Mouse (Mus musculus) gastrocnemius, adult 8-10 months (tissue): ENCODE measurements at regions not wholly inside any gene's neighbourhood (a gene's known extent, or its start where the extent isn't known, plus 50 kb on each side); places are given as distances from the start of the nearest gene placed in this dataset.

Experiments used
- DNase-seq, 2 experiments: peaks; one replicate each; pipeline ENCODE4 v3.0.0; 2022; ENCODE audit warnings: low spot score in 2 of 2

- DNase-seq: no peak
Measured at GRCm38 (mm10) chr11:79827034-79827433, 135.2 kb downstream of the Utp6 start.

DNA sequence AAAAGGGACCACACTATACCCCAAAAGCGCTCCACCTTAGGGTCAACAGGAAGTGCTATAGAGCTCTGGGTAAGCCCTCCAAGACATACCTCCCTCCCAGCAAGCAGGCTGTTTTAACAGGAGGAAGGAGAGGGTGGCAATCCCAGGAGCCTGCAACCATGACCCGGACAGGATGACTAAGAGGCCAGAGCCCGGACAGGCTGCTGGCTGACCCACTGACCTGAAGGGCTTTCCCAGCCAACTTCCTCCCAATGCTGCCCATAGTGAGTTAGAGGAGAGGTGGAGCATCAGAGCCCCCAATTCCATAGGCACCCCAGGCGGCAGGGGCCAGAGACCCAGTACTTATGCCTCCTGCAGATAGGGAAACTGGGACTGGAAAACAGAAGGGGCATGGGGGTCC, 136.3 kb downstream of the Utp6 start:
- DNase-seq: no peak

DNA sequence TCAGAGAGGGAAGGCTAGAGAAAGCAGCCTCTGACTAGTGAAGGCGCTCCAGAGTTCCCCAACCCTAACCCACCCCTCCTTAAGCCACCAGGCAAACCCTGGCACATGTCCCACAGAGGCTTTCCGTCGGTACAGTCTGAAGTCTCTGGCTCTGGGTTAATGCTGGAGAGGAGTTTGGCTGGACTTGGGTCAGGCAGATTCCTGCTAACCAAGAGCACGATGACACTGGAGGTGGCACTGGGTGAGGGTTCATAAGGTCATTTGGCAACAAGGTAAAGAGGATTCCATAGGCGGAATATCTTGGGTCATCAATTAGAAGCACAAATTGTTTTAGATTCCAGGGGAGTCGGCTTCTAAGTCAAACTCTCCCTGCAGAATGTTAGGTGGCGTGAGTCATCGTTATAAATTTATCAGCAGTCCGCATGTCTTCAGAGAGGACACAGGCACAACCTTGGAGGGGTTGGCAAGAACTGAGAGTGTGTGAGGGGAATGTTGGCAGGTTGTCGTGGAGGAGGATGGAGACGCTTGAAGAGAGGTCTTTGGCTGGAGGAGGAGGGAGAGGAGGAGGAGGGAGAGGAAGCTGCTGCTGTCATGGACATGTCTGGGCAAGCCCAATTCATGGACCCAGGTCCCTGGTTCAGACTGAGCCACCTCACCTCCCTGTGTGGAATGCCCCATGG, 138.4 kb downstream of the Utp6 start:
- no peak for DNase-seq

DNA sequence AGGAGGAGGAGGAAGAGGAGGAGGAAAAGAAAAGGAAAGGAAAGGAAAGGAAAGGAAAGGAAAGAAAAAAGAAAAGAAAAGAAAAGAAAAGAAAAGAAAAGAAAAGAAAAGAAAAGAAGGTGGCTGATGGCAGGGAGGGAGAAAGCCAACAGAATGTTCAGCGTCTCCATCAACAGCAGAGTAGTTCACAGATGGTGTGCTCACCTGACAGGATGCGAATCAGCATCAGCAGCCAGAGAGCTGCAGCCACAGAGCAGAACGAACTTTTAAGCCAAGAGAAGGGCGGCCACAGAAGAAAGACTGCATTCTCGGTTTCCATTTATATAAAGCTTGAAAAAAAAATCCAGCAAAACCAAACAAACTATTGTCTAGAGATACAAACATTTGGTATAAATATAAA, 140.2 kb downstream of the Utp6 start:
- no peak for DNase-seq

DNA sequence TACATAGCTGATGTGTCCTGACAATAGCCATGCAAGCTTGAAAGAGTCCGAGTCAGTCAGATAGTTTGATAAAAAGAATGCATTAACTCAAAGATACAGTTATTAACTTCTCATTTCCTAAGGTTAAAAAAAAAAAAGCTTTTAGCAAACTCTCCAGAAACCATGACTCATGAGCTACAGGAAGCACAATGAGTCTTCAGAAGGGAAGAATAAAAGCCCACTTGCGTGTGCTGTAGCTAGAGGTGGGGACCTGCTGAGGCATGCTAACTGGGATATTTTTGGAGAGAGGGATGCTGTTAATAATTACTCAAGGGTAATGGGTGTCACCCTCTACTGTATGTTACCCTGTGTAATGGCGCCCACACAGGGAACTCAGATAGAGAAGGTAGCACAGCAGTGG, 147.0 kb downstream of the Utp6 start:
- DNase-seq: no peak

DNA sequence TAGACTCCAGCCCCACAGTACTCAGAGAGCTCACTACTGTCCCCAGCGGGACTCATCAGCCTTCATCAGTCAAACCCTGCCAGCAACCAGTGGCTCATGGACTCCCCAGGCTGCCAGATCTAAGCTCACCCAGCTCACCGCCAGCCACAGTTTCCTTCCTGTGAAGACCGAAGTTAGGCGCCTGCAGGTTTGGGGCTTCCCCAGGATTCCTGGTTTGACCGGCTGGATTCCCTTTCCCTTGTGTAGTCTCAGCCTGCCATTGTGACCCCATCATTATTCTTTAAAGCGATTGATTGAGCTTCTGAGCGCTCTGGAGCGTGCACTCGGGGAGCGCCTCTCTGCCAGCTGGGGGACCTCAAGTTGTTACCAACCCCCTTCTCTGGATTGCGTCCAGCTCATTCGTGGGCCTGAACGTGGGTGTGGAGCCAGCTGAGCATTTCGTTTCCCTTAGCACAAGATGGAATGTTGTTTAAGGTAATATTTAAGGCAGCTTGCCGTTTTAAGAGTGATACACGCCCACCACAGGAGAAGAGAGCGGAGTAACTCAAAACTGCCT, 155.2 kb downstream of the Utp6 start:
- DNase-seq: no peak

GRCm38 (mm10) chr11:79806417-79806816, 155.8 kb downstream of the Utp6 start:
- DNase-seq: no peak

- peak; percentile 51 to 65 for DNase-seq
Measured at GRCm38 (mm10) chr11:79805981-79806415, 156.2 kb downstream of the Utp6 start.

DNA sequence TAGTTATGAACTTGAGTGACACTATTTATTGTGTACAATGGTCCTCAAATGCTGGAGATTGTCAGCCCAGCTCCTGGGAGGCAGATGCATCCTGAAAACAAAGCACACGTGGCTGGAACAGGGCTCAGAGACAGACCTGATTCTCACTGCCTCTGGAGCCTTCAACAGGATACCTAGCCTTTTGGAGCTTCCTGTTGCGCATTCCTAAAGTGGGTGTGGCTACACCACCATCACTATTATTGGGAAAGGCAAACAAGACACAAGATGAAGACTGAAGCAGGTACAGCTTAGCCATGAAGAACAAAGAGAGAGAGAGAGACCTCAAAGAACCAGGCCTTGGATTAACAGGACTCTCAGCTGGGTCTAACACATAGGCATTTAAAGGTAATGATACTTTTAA, 158.2 kb downstream of the Utp6 start:
- no peak for DNase-seq

GRCm38 (mm10) chr11:79803006-79803405, 159.2 kb downstream of the Utp6 start:
- peak; percentile 50 to 73 for DNase-seq

DNA sequence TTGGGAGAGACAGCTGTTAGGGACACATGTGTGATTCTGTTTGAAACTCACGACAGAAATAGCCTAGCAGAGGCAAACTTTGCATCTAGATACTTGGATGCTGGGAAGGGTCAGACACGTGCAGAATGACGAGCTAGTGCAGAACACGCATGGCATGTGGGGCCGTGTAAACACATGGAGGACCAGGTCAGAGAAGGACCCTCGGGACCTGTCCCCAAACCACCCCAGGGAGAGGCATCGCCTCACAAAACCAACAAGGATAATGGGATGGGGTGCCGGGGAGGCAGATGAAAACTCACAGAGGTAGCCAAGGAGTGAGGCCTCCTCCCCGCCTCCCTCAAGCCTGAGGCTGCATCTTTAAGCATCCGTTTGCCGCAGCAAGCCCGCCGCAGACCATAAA, 159.6 kb downstream of the Utp6 start:
- DNase-seq: no peak

GRCm38 (mm10) chr11:79800256-79800655, 161.9 kb downstream of the Utp6 start:
- DNase-seq: no peak

DNA sequence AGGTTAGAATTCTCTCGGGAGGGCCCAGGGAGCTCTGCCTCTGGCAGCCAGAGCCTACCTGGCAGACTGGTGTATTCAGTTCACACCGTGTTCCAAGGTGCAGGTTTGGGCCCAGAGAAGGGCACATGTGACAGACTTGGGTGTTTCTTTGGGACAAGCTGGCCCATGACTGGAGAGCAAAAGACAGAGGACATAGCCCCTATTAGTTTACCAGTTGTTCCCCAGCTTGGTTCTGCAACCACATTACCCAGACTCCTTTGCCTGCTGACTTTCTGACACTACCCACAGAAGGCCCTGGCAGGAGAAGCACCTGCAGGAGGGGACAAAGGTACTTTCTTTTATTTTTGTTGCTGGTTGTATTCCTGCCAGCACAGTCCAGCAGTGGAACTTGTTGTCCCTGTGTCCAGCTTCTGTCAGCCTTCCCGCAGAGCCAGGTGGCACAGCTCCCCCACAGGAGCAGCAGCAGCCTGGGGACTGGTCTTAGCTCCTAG, 173.9 kb downstream of the Utp6 start:
- DNase-seq: no peak

GRCm38 (mm10) chr11:79787766-79788165, 174.4 kb downstream of the Utp6 start:
- no peak for DNase-seq

GRCm38 (mm10) chr11:79784071-79784470, 178.1 kb downstream of the Utp6 start:
- DNase-seq: no peak

DNA sequence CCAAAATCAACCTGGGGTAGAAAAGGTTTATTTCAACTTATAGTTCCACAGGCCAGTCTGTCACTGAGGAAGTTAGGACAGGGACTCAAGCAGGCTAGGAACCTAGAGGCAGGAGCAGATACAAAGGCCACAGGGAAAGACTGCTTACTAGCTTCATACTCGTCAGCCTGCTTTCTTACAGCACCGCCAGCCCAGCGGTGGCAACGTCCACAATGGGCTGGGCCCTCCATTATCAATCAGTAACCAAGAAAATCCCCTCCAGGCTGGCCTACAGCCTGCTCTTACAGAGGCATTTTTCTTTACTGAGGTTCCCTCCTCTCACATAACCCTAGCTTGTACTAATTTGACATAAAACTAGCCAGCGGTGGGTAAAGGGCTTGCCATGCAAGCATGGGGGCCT, 180.2 kb downstream of the Utp6 start:
- no peak for DNase-seq

DNA sequence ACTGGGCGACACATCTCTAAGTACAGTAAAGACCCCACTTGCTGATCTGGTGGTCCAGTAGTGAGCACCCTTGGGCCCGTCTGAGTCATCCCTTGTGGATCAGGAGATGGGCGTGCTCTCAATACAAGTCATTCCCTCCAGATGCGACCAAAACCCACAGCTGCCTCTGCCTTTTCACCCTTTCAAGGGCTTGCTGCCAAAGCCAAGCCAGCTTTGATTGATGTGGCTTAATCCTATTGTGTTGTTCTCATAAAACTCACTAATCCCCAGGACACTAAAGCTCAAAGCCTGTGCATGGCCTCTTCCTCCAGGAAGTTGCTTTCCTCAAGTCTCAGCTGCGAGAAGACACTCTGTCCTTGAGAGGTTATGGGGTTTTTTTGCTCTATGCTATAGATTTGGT, 182.4 kb downstream of the Utp6 start:
- DNase-seq: no peak

DNA sequence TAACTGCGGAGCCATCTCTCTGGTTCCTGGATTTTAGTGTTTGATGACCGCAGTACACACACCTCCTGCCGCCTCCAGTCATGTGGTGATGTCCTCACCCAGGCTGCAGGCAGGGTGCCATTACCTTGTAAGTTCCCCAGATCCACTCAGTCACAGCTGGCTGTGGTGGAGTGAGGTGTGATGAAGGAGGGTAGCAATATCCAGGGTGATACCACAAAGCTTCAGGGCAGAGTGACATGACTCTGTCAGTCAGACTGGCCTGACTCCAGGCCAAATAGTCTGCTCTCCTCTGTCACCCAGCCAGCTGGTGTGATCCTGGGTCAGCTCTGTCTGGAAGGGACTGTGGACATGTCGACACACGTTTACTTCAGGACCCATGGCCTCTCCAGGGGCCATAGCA, 183.7 kb downstream of the Utp6 start:
- no peak for DNase-seq

DNA sequence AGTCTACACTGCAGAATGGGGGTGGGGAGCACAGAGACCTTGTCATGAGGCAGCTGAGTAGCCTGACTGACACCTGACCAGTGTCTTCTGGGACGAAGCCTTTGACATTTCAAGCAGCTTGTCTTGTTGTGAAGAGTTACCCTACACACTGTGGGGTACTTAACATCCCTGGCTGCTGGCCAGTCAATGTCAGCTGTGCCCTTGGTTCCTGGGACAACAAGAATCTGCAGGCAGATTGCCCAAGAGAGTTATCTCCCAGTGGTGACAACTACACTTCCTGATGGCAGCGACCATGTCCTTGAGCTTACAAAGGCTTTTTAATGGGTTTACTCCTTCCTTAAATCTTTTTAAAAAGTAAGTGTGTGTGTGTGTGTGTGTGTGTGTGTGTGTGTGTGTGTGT, 184.2 kb downstream of the Utp6 start:
- DNase-seq: no peak

DNA sequence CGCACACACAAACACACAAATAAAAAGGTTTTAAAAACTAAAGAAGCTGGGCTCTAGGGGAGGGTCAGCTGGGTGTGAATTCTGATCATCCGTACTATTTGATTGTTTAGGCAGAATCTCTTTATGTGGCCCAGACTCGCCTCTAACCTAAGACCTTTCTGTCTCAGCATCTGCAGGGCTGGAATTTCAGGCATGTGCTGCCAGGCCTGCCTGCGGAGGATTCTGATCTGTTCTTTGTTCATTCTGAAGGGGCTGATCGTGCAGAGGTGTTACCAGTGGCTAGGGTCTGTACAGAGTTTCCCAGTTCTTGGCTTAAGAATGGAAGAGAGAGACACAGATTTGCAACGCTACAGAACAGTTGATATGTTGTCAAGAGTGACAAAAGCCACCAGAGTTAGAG, 185.6 kb downstream of the Rab11fip4 start:
- DNase-seq: no peak

- no peak for DNase-seq
Measured at GRCm38 (mm10) chr11:79773755-79774154, 182.7 kb downstream of the Rab11fip4 start.

- peak in 1 of 2 experiments; percentile 62 for DNase-seq
Measured at GRCm38 (mm10) chr11:79771431-79771830, 180.4 kb downstream of the Rab11fip4 start.

- no peak for DNase-seq
Measured at GRCm38 (mm10) chr11:79767111-79767510, 176.1 kb downstream of the Rab11fip4 start.
